20 mouse cellular contexts compared by ENCODE assay signal in genomic region chr2:6526825-6527224, GRCm38 (mm10).
DNase-seq lines count a peak whose midpoint lies in the region; ATAC-seq lines count a peak whose summit lies in the region.
"Had no signal": no experiment of that assay in that cellular context is flagged by ENCODE, and none has a peak within 500 bp of the region (broad histone marks: within the 10 kb centered on the region; RNA-seq: fewer than 3 reads in every experiment).

No protein-coding gene starts in this region.

- H3K36me3 ChIP-seq in forebrain, embryonic 12.5 days (replicated peaks), result no peaks in the 10 kb centered on the region
- no peaks in the 10 kb centered on the region for H3K36me3 ChIP-seq in forebrain, embryonic 15.5 days
- H3K36me3 ChIP-seq in hindbrain, embryonic 15.5 days, result no peaks in the 10 kb centered on the region
- H3K36me3 ChIP-seq in hindbrain, embryonic 10.5 days, result no peaks in the 10 kb centered on the region
- no peaks in the 10 kb centered on the region for H3K36me3 ChIP-seq in midbrain, embryonic 15.5 days (replicated peaks)
- H3K36me3 ChIP-seq in midbrain, embryonic 11.5 days (ENCODE audit: control insufficient read depth, insufficient read depth, low read length), result no peaks in the 10 kb centered on the region
- H3K36me3 ChIP-seq in limb, embryonic 10.5 days, result no peaks in the 10 kb centered on the region
- H3K36me3 ChIP-seq: embryonic facial prominence, embryonic 15.5 days had no signal

- WGBS in forebrain, embryonic 12.5 days, result 76% methylated on average over 11 of the region's 11 CpGs
- 70% methylated on average over 11 of the region's 11 CpGs for WGBS in forebrain, embryonic 15.5 days
- WGBS in hindbrain, embryonic 15.5 days, result 75% methylated on average over 11 of the region's 11 CpGs
- WGBS in hindbrain, embryonic 10.5 days, result 90% methylated on average over 11 of the region's 11 CpGs
- 73% methylated on average over 11 of the region's 11 CpGs for WGBS in midbrain, embryonic 15.5 days
- whole genome bisulfite sequencing in midbrain, embryonic 11.5 days, result 90% methylated on average over 11 of the region's 11 CpGs
- 88% methylated on average over 11 of the region's 11 CpGs for WGBS in limb, embryonic 10.5 days

- no peaks in the 10 kb centered on the region for H3K9me3 ChIP-seq in forebrain, embryonic 12.5 days
- H3K9me3 ChIP-seq in forebrain, embryonic 15.5 days, result no peaks in the 10 kb centered on the region
- no peaks in the 10 kb centered on the region for H3K9me3 ChIP-seq in hindbrain, embryonic 15.5 days
- no peaks in the 10 kb centered on the region for H3K9me3 ChIP-seq in hindbrain, embryonic 10.5 days
- H3K9me3 ChIP-seq in midbrain, embryonic 15.5 days, result no peaks in the 10 kb centered on the region
- H3K9me3 ChIP-seq in midbrain, embryonic 11.5 days (ENCODE audit: control insufficient read depth, low read length), result no peaks in the 10 kb centered on the region
- no peaks in the 10 kb centered on the region for H3K9me3 ChIP-seq in limb, embryonic 10.5 days (replicated peaks)
- H3K9me3 ChIP-seq: embryonic facial prominence, embryonic 15.5 days had no signal

- H3K4me2 ChIP-seq in forebrain, embryonic 12.5 days, result no peak overlapping the region
- H3K4me2 ChIP-seq in forebrain, embryonic 15.5 days (replicated peaks), result no peak overlapping the region
- H3K4me2 ChIP-seq in hindbrain, embryonic 15.5 days, result no peak overlapping the region
- no peak overlapping the region for H3K4me2 ChIP-seq in midbrain, embryonic 15.5 days
- no peak overlapping the region for H3K4me2 ChIP-seq in midbrain, embryonic 11.5 days
- H3K4me2 ChIP-seq: embryonic facial prominence, embryonic 15.5 days; liver, embryonic 11.5 days had no signal

- H3K9ac ChIP-seq in forebrain, embryonic 12.5 days, result no peak overlapping the region
- H3K9ac ChIP-seq in forebrain, embryonic 15.5 days (replicated peaks), result no peak overlapping the region
- no peak overlapping the region for H3K9ac ChIP-seq in hindbrain, embryonic 15.5 days
- no peak overlapping the region for H3K9ac ChIP-seq in midbrain, embryonic 15.5 days
- no peak overlapping the region for H3K9ac ChIP-seq in midbrain, embryonic 11.5 days (ENCODE audit: low read length)
- H3K9ac ChIP-seq: embryonic facial prominence, embryonic 15.5 days had no signal

- H3K27me3 ChIP-seq in forebrain, embryonic 12.5 days, result no peaks in the 10 kb centered on the region
- no peaks in the 10 kb centered on the region for H3K27me3 ChIP-seq in forebrain, embryonic 15.5 days
- no peaks in the 10 kb centered on the region for H3K27me3 ChIP-seq in hindbrain, embryonic 15.5 days
- no peaks in the 10 kb centered on the region for H3K27me3 ChIP-seq in hindbrain, embryonic 10.5 days (ENCODE audit: insufficient read depth, poor library complexity, severe bottlenecking)
- no peaks in the 10 kb centered on the region for H3K27me3 ChIP-seq in midbrain, embryonic 15.5 days (replicated peaks)
- no peaks in the 10 kb centered on the region for H3K27me3 ChIP-seq in midbrain, embryonic 11.5 days (ENCODE audit: control insufficient read depth, insufficient read depth, low read length)
- no peaks in the 10 kb centered on the region for H3K27me3 ChIP-seq in limb, embryonic 10.5 days (ENCODE audit: low read depth, poor library complexity, severe bottlenecking)
- H3K27me3 ChIP-seq: embryonic facial prominence, embryonic 15.5 days; Patski had no signal

- no peak overlapping the region for H3K4me3 ChIP-seq in forebrain, embryonic 12.5 days (replicated peaks)
- H3K4me3 ChIP-seq in forebrain, embryonic 15.5 days, result no peak overlapping the region
- no peak overlapping the region for H3K4me3 ChIP-seq in hindbrain, embryonic 15.5 days
- no peak overlapping the region for H3K4me3 ChIP-seq in hindbrain, embryonic 10.5 days
- no peak overlapping the region for H3K4me3 ChIP-seq in midbrain, embryonic 15.5 days
- no peak overlapping the region for H3K4me3 ChIP-seq in midbrain, embryonic 11.5 days (ENCODE audit: low read depth, low read length)
- no peak overlapping the region for H3K4me3 ChIP-seq in limb, embryonic 10.5 days
- H3K4me3 ChIP-seq: embryonic facial prominence, embryonic 15.5 days had no signal

- DNase-seq in hindbrain, embryonic 10.5 days (ENCODE audit: low spot score), result no peak
- DNase-seq in midbrain, embryonic 11.5 days (ENCODE audit: low spot score, missing footprints), result no peak
- DNase-seq in limb, embryonic 10.5 days (ENCODE audit: low spot score), result peak; percentile 27
- no peak for DNase-seq in heart, postnatal 4 days
- DNase-seq: adrenal gland, postnatal 14 days; cerebellum, adult 11 months; cerebellum, postnatal 14 days; gastrocnemius, postnatal 36 days; kidney, adult 9 months; lung, adult 2 months; thymus, postnatal 36 days had no signal

- 0 out of 2 replicates have a peak, but pooled peaks cover 3% of the 10 kb centered on the region for H3K4me1 ChIP-seq in forebrain, embryonic 12.5 days
- 0 out of 2 replicates have a peak, but pooled peaks cover 6% of the 10 kb centered on the region for H3K4me1 ChIP-seq in forebrain, embryonic 15.5 days
- H3K4me1 ChIP-seq in hindbrain, embryonic 15.5 days (replicated peaks), result no peaks in the 10 kb centered on the region
- no peaks in the 10 kb centered on the region for H3K4me1 ChIP-seq in hindbrain, embryonic 10.5 days (replicated peaks)
- H3K4me1 ChIP-seq in midbrain, embryonic 15.5 days, result no peaks in the 10 kb centered on the region
- no peaks in the 10 kb centered on the region for H3K4me1 ChIP-seq in midbrain, embryonic 11.5 days (ENCODE audit: control insufficient read depth, insufficient read depth, low read length)
- peaks cover 4% of the 10 kb centered on the region for H3K4me1 ChIP-seq in limb, embryonic 10.5 days

- H3K27ac ChIP-seq in forebrain, embryonic 12.5 days, result no peak overlapping the region
- H3K27ac ChIP-seq in forebrain, embryonic 15.5 days (replicated peaks), result no peak overlapping the region
- H3K27ac ChIP-seq in hindbrain, embryonic 15.5 days (replicated peaks), result no peak overlapping the region
- no peak overlapping the region for H3K27ac ChIP-seq in hindbrain, embryonic 10.5 days
- H3K27ac ChIP-seq in midbrain, embryonic 15.5 days, result no peak overlapping the region
- H3K27ac ChIP-seq in midbrain, embryonic 11.5 days (ENCODE audit: low read depth, low read length), result no peak overlapping the region
- no peak overlapping the region for H3K27ac ChIP-seq in limb, embryonic 10.5 days
- H3K27ac ChIP-seq: embryonic facial prominence, embryonic 15.5 days; macrophage had no signal

- peak; percentile 31; the same call in 1 of the 2 replicates for ATAC-seq in forebrain, embryonic 12.5 days (ENCODE audit: low FRiP score)
- no peak; the same call in 1 of the 2 replicates for ATAC-seq in forebrain, embryonic 15.5 days (replicated peaks)
- ATAC-seq in hindbrain, embryonic 15.5 days (ENCODE audit: low FRiP score, low read depth), result peak; percentile 68
- peak; percentile 69 for ATAC-seq in midbrain, embryonic 15.5 days (replicated peaks)
- ATAC-seq in midbrain, embryonic 11.5 days (ENCODE audit: low FRiP score), result no peak
- ATAC-seq: CD4-positive, CD25-positive, alpha-beta regulatory T cell, adult 4 months; Patski had no signal

Comparison
In these comparisons a context has a peak if more than half of its experiments do, and no peak if none do; other contexts are left out.
1. ATAC-seq: peak in forebrain, embryonic 12.5 days (single experiment), hindbrain, embryonic 15.5 days (single experiment) and midbrain, embryonic 15.5 days (single experiment); none in forebrain, embryonic 15.5 days (single experiment) and midbrain, embryonic 11.5 days (single experiment).